Mouse (Mus musculus): ENCODE data around the gene Atg7.

DNA sequence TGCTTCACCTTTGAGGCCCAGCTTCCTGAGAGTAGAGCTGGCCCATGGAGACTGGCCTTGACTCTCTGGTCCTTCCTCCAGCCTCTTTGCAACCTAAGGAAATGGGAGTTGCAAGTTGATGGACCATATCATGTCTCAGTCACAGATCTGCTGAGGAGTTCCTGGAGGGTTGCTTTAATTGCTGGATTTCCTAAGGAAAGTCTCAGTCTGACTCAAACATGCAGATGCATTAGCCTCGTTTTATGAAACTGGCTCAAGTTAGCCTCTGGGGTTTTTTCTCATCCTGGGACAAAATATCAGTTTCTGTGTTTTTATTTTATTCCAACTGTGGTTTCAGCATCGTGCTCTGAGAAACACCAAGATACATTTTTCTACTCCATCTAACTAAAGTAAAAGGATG lies 137.7 kb downstream of the Atg7 start:
- TF ChIP-seq CTCF (IDR thresholded peaks at IDR 0.05; ENCODE audit: low read depth), result no peak
- no peak for TF ChIP-seq EP300 (optimal IDR thresholded peaks at IDR 0.05)

Measured in stomach, postnatal 0 days (tissue).